Mouse (Mus musculus) kidney, embryonic 14.5 days (tissue): ENCODE results near the gene Gm11492. TPM values are rescaled to one million over a fixed set of nuclear protein-coding genes. Genes with fewer than 3 reads are reported as not detected.

Source experiments
- ATAC-seq: fragments of 200-750 bp; cut with Nextera tagmentation; 2 replicates; pipeline ENCODE4 v1.8.0; 2017; ENCODE audit warnings: moderate number of reproducible peaks, mild to moderate bottlenecking, moderate TSS enrichment, moderate library complexity; ENCODE audit not compliant: low FRiP score, low TSS enrichment
- H3K27ac ChIP-seq: fragments of 300-500 bp; sonication (generic); 2 replicates; pipeline ENCODE4 v1.5.1; 2014; ENCODE audit warnings: low read depth, mild to moderate bottlenecking, low read length, moderate library complexity, mixed read lengths
- H3K27me3 ChIP-seq: fragments of 300-500 bp; sonication (generic); 2 replicates; pipeline ENCODE4 v1.6.1; 2014; ENCODE audit warnings: mild to moderate bottlenecking, low read length; ENCODE audit not compliant: control insufficient read depth, insufficient read depth
- H3K36me3 ChIP-seq: fragments of 300-500 bp; sonication (generic); 2 replicates; pipeline ENCODE4 v1.6.1; 2014; ENCODE audit warnings: low read length, mixed read lengths; ENCODE audit not compliant: control insufficient read depth, insufficient read depth
- H3K4me1 ChIP-seq: fragments of 300-500 bp; sonication (generic); 2 replicates; pipeline ENCODE4 v1.6.1; 2014; ENCODE audit warnings: low read length, mixed read lengths; ENCODE audit not compliant: control insufficient read depth, insufficient read depth
- H3K4me2 ChIP-seq: fragments of 300-500 bp; sonication (generic); replicated peaks from 2 replicates; pipeline ENCODE4 v1.6.1; 2014; ENCODE audit warnings: low read depth, mild to moderate bottlenecking, low read length
- H3K4me3 ChIP-seq: fragments of 300-500 bp; sonication (generic); 2 replicates; pipeline ENCODE4 v1.5.1; 2014; ENCODE audit warnings: mild to moderate bottlenecking, low read length
- H3K9ac ChIP-seq: fragments of 300-500 bp; sonication (generic); 2 replicates; pipeline ENCODE4 v1.6.1; 2014; ENCODE audit warnings: low read depth, mild to moderate bottlenecking, low read length, moderate library complexity
- H3K9me3 ChIP-seq: fragments of 300-500 bp; sonication (generic); 2 replicates; pipeline ENCODE4 v1.6.1; 2016; ENCODE audit warnings: low read length; ENCODE audit not compliant: control insufficient read depth
- WGBS: fragments of 180-500 bp; shearing (Covaris S2); extraction: QIAGEN DNeasy Blood & Tissue Kit; methylation state at CpG from one replicate; pipeline ENCODE4 v1.1.7; 2014; 5-methylcytosine and 5-hydroxymethylcytosine counted together
- polyA plus RNA-seq: library from polyadenylated mRNA; unstranded; fragments of >200 nt; fragmentation: Nextera tagmentation; extraction: Ambion mirVana; gene quantifications from 2 replicates; pipeline ENCODE4 v1.2.1, GENCODE M21; 2014

The Gm11492 gene
- polyA plus RNA-seq, 1 experiment from 2014 or later: not detected

DNA sequence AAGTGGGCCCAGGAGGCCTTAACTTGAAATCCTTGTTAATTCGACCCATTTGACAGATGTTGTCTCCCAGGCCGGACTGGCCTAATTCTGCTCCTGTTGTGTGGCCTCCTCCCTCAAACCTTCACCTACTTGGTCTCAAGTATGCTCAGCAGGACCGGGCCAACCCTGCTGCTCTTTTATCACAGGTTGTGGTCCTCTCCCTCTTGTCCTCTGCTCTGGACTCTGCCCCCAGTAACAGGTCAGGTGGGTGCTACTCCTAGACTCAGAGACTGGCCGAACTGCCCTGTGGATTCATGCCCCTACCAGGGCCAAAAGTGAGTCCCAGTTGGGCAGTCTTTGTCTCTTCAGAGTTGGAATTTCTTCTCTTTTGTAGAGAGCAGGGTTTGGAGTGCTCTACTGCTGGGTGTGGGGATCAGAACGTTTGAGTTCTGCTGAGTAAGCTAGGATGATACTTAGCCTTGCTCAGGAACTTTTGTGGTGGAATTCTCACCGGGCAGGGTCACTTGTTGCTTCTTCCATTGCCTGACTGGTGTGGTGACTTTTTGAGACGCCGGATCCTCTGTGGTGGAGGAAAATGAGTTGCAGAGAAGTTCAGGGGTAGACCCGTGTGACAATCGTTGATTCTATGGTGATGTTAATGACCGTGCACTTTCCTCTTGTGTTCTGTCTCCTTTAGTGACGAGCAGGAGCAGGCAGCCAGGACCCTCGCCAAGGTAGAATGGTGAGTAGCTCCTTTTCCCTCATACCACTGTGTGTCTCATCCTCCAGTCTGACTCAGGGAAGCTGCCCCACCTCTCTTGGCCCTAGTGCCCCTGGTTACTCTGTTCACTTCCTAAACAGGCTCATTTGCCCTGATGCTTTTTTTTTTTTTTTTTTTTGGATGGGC, 26.5 kb downstream of the Gm11492 start:
- no peaks in the 10 kb centered on the region for H3K9me3 ChIP-seq
- peaks cover 17% of the 10 kb centered on the region for H3K36me3 ChIP-seq
- H3K4me1 ChIP-seq: peaks cover 50% of the 10 kb centered on the region
- no peak for ATAC-seq
- peak overlapping the region; percentile 91 for H3K4me2 ChIP-seq
- H3K27ac ChIP-seq: peak overlapping the region; percentile 94
- H3K4me3 ChIP-seq: peak overlapping the region; percentile 82
- peak overlapping the region; percentile 89 for H3K9ac ChIP-seq
- H3K27me3 ChIP-seq: no peaks in the 10 kb centered on the region
- 35% methylated on average over 13 of the region's 13 CpGs for WGBS

DNA sequence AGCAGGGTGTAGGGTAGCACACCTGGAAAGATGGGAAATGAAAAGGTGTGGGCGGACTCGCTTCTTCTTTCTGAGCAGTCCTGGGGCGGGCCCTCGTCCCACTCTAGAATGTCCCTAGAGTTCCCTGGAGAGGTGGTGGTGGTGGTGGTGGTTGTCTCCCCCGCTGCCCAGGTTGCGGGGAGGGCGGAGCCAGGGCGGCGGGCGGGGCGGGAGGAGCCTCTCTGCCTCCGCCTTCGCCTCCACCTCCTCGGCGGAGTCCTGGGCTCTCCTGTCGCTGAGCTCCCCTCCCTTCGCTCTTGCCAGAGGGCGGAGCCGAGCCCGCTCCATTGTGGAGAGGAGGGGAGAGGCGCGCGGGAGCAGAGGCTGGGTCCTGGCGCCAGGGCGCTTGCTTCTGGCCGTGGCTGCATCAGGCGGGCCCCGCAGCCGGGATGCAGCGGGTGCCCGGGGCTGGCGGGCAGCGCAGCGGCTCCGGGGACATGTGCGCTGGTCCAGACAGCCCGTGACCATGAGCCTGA, 28.9 kb downstream of the Gm11492 start:
- peak overlapping the region; percentile 92 for H3K4me2 ChIP-seq
- H3K36me3 ChIP-seq: peaks cover 41% of the 10 kb centered on the region
- H3K4me3 ChIP-seq: peak overlapping the region; percentile 78
- peak; percentile 71 for ATAC-seq
- no peaks in the 10 kb centered on the region for H3K27me3 ChIP-seq
- peak overlapping the region; percentile 81 for H3K9ac ChIP-seq
- H3K9me3 ChIP-seq: no peaks in the 10 kb centered on the region
- whole genome bisulfite sequencing: 1% methylated on average over 22 of the region's 37 CpGs
- H3K4me1 ChIP-seq: peaks cover 40% of the 10 kb centered on the region
- H3K27ac ChIP-seq: peak overlapping the region; percentile 80

DNA sequence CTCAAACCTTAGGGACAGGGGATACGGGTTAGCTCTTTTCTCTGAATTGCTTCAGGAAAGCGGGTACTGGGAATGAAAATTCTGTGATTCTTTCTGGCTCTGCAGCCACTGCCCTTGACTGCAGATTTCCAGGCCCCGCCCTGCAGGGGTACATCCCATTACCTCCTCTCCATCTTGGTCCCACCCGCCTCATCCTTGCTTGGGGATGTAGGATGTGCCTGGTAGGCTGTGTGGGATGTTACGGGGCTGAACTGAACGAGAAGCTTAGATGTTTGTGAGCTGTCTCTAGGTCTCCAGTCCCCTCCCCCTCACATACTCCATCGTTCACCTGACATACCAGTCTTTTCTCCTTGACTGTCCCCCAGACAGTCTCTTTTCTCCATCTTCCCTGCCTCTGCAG, 29.5 kb downstream of the Gm11492 start:
- H3K4me1 ChIP-seq: peaks cover 36% of the 10 kb centered on the region
- 9% methylated on average over 7 of the region's 7 CpGs for WGBS

DNA sequence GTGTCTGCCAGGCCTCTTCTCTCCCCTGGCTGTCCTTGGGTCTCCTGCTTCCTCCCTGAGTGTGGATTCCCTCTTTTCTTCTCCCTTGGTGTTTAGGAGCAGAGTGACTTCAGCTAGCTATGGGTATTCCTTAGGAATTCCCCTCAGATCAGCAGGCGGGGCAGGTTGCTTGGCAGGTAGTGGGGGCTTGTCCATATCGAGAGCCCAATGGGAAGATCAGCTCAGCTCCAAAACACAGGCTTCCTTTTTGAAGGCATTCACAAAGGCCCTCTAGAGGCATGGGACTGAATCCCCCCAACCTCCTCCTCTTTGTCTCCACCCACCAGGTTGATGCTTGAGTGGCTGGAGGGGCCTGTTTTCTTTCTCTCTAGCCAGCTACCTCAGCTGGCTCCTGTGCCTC, 30.0 kb downstream of the Gm11492 start:
- H3K9ac ChIP-seq: peak overlapping the region; percentile 81; the same call in 1 of the 2 replicates
- peak overlapping the region; percentile 92 for H3K4me2 ChIP-seq
- H3K4me3 ChIP-seq: peak overlapping the region; percentile 78
- H3K4me1 ChIP-seq: peaks cover 36% of the 10 kb centered on the region
- WGBS: 33% methylated on average over 2 of the region's 2 CpGs
- peak overlapping the region; percentile 42; the same call in 1 of the 2 replicates for H3K27ac ChIP-seq
- peaks cover 51% of the 10 kb centered on the region for H3K36me3 ChIP-seq
- ATAC-seq: no peak
- H3K9me3 ChIP-seq: no peaks in the 10 kb centered on the region
- H3K27me3 ChIP-seq: no peaks in the 10 kb centered on the region

More for the DNA sequence above, 29.5 kb downstream of the Gm11492 start:
- Histone ChIP-seq H3K4me3 (peak overlapping the region; percentile 78), H3K27ac (peak overlapping the region; percentile 80), H3K9ac (peak overlapping the region; percentile 81), H3K9me3 (no peaks in the 10 kb centered on the region), H3K27me3 (no peaks in the 10 kb centered on the region), H3K4me2 (peak overlapping the region; percentile 92), H3K36me3 (peaks cover 47% of the 10 kb centered on the region)
- ATAC-seq: no peak

DNA sequence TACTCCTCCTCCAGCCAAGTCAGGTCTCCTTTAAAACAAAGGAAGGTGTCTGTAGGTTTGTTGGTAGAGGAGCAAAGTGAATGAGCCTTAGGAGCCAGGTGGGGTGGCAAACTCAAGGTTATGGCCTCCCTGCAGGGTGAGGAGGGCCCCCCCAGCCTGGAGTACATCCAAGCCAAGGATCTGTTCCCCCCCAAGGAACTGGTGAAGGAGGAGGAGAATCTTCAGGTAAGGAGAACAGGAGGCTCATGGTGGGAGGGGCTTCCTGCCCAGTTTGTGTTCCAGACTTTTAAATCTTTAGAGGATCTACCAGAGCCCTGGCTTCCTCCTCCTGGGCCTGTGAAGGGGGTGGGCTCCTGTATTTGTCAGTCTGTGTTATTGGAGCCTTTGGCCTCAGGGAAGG, 30.6 kb downstream of the Gm11492 start:
- H3K36me3 ChIP-seq: peaks cover 57% of the 10 kb centered on the region
- no peak overlapping the region for H3K4me2 ChIP-seq
- ATAC-seq: no peak

DNA sequence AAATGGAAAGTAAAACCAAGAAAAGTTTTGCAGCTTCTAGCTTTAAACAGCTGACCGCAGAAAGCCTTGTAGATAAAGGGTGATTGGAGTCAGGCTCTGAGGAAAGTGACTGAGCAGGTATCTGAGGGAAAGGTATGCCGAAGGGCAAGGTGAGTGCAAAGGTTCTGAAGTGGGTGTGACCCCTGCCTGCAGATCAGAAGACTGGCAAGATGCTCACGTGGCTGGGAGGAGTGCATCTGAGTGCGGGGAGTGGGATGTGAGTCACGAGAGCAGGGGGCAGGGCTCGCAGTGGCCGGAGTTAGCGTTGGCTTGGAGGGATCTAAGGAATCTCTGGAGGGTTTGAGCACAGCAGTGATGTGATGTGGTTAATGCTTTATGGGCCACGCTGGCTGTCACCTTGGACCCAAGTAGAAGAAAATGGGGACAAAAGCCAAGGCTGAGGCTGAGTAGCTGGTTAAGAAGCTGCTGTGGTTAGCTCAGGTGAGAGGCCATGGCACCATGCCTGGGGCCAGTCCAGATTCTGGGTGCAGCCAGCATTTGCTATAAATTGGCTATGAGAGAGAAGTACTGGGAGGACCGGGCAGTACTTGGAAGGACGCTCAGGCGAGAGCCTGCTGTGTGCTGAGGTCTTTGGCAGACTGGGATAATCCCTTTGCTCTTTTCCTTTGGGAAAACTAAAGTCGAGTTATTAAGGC, 33.1 kb downstream of the Gm11492 start:
- 89% methylated on average over 13 of the region's 13 CpGs for WGBS
- Histone ChIP-seq H3K4me2 (no peak overlapping the region), H3K9me3 (no peaks in the 10 kb centered on the region), H3K27me3 (no peaks in the 10 kb centered on the region), H3K9ac (no peak overlapping the region), H3K36me3 (peaks cover 77% of the 10 kb centered on the region), H3K4me3 (no peak overlapping the region), H3K27ac (no peak overlapping the region), H3K4me1 (peaks cover 20% of the 10 kb centered on the region)
- ATAC-seq: no peak

More for the DNA sequence above, 30.6 kb downstream of the Gm11492 start:
- H3K4me1 ChIP-seq: peaks cover 36% of the 10 kb centered on the region
- H3K27me3 ChIP-seq: no peaks in the 10 kb centered on the region
- no peaks in the 10 kb centered on the region for H3K9me3 ChIP-seq
- H3K4me3 ChIP-seq: no peak overlapping the region; the same call in 1 of the 2 replicates
- H3K27ac ChIP-seq: no peak overlapping the region
- peak overlapping the region; percentile 81; the same call in 1 of the 2 replicates for H3K9ac ChIP-seq

DNA sequence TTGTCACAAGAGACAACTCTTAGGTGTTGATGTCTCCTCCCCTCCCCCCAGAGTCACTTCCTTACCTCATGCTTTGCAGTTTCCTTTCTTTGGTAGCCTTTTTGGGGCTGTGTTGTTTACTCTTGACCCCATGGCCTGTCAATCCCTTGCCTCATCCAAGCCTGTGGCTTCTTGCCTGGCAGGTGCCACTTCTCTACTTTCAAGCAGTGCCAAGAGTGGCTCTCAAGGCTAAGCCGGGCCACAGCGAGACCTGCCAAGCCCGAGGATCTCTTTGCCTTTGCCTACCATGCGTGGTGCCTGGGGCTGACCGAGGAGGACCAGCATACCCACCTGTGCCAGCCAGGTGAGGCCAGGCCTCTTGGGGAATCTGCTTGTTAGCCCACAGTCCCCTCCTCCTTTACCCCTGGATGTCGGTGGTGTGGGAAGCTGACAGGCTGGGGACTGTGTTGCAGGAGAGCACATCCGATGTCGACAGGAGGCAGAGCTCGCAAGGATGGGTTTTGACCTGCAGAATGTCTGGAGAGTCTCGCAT, 33.9 kb downstream of the Gm11492 start:
- H3K4me2 ChIP-seq: no peak overlapping the region
- WGBS: 94% methylated on average over 10 of the region's 10 CpGs
- H3K4me1 ChIP-seq: peaks cover 13% of the 10 kb centered on the region

DNA sequence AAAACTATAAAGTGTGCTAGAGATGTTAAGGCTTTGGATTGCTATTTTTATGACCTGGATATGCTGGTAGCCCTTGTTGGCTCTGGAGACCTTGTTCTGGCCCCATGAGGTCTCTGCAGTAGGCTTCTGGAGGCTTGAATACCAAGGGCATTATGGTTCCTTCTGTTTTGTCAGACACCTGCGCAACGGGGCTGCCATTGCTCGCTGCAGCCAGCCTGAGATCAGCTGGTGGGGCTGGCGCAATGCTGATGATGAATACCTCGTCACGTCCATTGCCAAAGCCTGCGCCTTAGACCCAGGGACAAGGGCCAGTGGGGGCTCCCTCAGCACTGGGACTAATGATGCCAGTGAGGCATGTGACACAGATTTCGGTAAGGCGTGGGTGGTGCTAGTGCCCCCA, 35.8 kb downstream of the Gm11492 start:
- Histone ChIP-seq H3K9ac (no peak overlapping the region), H3K4me3 (no peak overlapping the region), H3K4me2 (no peak overlapping the region), H3K9me3 (no peaks in the 10 kb centered on the region), H3K36me3 (peaks cover 99% of the 10 kb centered on the region), H3K4me1 (no peaks in the 10 kb centered on the region), H3K27ac (no peak overlapping the region), H3K27me3 (no peaks in the 10 kb centered on the region)
- 94% methylated on average over 9 of the region's 9 CpGs for WGBS
- no peak for ATAC-seq

More for the DNA sequence above, 33.9 kb downstream of the Gm11492 start:
- H3K9ac ChIP-seq: no peak overlapping the region
- ATAC-seq: no peak
- H3K27ac ChIP-seq: no peak overlapping the region
- H3K9me3 ChIP-seq: no peaks in the 10 kb centered on the region
- no peaks in the 10 kb centered on the region for H3K27me3 ChIP-seq
- H3K36me3 ChIP-seq: peaks cover 86% of the 10 kb centered on the region
- no peak overlapping the region for H3K4me3 ChIP-seq
